Mouse (Mus musculus): ENCODE measurements around the gene Pdcd1. TPM values are rescaled to one million over a fixed set of nuclear protein-coding genes. Genes with fewer than 3 reads are reported as not detected.
"Not testable (repeated sequence)": the region's sequence is repeated elsewhere in the genome, so short reads cannot be mapped to it uniquely, and the experiment has no call there.

The Pdcd1 gene
- total RNA-seq (2021) = not detected

GRCm38 (mm10) chr1:94052373-94052772, at the start of gene Pdcd1:
Gene Pdcd1, minus strand, starts transcription at chr1:94052553.
- DNase-seq = no peak

GRCm38 (mm10) chr1:94091788-94092187, 39.4 kb upstream of the Pdcd1 start:
- no peak for DNase-seq

GRCm38 (mm10) chr1:94086311-94086898, 34.1 kb upstream of the Pdcd1 start:
- no peak for DNase-seq

GRCm38 (mm10) chr1:94085324-94086105, 33.2 kb upstream of the Pdcd1 start:
- DNase-seq = no peak

GRCm38 (mm10) chr1:94081761-94082160, 29.4 kb upstream of the Pdcd1 start:
- no peak for DNase-seq

- DNase-seq = no peak
These were observed 28.8 kb upstream of the Pdcd1 start for GRCm38 (mm10) chr1:94081191-94081590.

GRCm38 (mm10) chr1:94080718-94081117, 28.4 kb upstream of the Pdcd1 start:
- DNase-seq = no peak

GRCm38 (mm10) chr1:94078835-94079440, 26.6 kb upstream of the Pdcd1 start:
- DNase-seq = peak; percentile 83 to 84

GRCm38 (mm10) chr1:94078314-94078713, 26.0 kb upstream of the Pdcd1 start:
- no peak for DNase-seq

- DNase-seq = no peak
These were observed 24.3 kb upstream of the Pdcd1 start for GRCm38 (mm10) chr1:94076702-94077101.

- DNase-seq = no peak
These were observed 22.4 kb upstream of the Pdcd1 start for GRCm38 (mm10) chr1:94074756-94075155.

GRCm38 (mm10) chr1:94058281-94058680, 5.9 kb upstream of the Pdcd1 start:
- not testable (repeated sequence) for DNase-seq

GRCm38 (mm10) chr1:94057401-94057800, 5.0 kb upstream of the Pdcd1 start:
- no peak for DNase-seq

GRCm38 (mm10) chr1:94055966-94056365, 3.6 kb upstream of the Pdcd1 start:
- DNase-seq = no peak

- peak in 1 of 2 experiments; percentile 18 for DNase-seq
These were observed 2.1 kb upstream of the Pdcd1 start for GRCm38 (mm10) chr1:94054481-94054880.

- peak; percentile 62 to 72 for DNase-seq
These were observed 1.3 kb upstream of the Pdcd1 start for GRCm38 (mm10) chr1:94053530-94054216.

GRCm38 (mm10) chr1:94051104-94051503, 1.2 kb downstream of the Pdcd1 start:
- no peak for DNase-seq

- no peak for DNase-seq
These were observed 5.8 kb downstream of the Pdcd1 start for GRCm38 (mm10) chr1:94046544-94046943.

GRCm38 (mm10) chr1:94045559-94045958, 6.8 kb downstream of the Pdcd1 start:
- DNase-seq = no peak

- no peak for DNase-seq
These were observed 12.0 kb downstream of the Pdcd1 start for GRCm38 (mm10) chr1:94040391-94040790.

- peak; percentile 82 to 83 for DNase-seq
These were observed 17.2 kb downstream of the Pdcd1 start for GRCm38 (mm10) chr1:94034984-94035743.

- no peak for DNase-seq
These were observed 19.2 kb downstream of the Pdcd1 start for GRCm38 (mm10) chr1:94033075-94033602.
